Mouse (Mus musculus): ENCODE measurements around the gene Dnali1. TPM values are rescaled to one million over a fixed set of nuclear protein-coding genes. Genes with fewer than 3 reads are reported as not detected.
A peak's percentile ranks its signal among the peaks of the same experiment; 100 is the strongest.

Dnali1 gene
- polyA plus RNA-seq, 1 experiment from 2014 or later, result 0.10 TPM

GRCm38 (mm10) chr4:125057273-125057672 is 8.2 kb downstream of the Dnali1 start:
- no peaks in the 10 kb centered on the region for H3K27me3 ChIP-seq (ENCODE audit: control insufficient read depth, insufficient read depth, low read length)
- 41% methylated on average over 3 of the region's 3 CpGs for WGBS
- ATAC-seq (ENCODE audit: insufficient read depth, low FRiP score), result no peak
- H3K36me3 ChIP-seq (ENCODE audit: control insufficient read depth, insufficient read depth, low read length), result peaks cover 13% of the 10 kb centered on the region
- H3K9me3 ChIP-seq (replicated peaks; ENCODE audit: control insufficient read depth, low read length), result no peaks in the 10 kb centered on the region
- H3K4me3 ChIP-seq (replicated peaks; ENCODE audit: low read length), result no peak overlapping the region
- H3K4me2 ChIP-seq (ENCODE audit: low read depth, low read length), result no peak overlapping the region
- H3K27ac ChIP-seq (ENCODE audit: low read length), result no peak overlapping the region
- no peak overlapping the region for H3K9ac ChIP-seq (ENCODE audit: low read length)
- H3K4me1 ChIP-seq (ENCODE audit: control insufficient read depth, insufficient read depth, low read length), result peaks cover 4% of the 10 kb centered on the region

GRCm38 (mm10) chr4:125056476-125056875 is 9.0 kb downstream of the Dnali1 start:
- no peak for ATAC-seq (ENCODE audit: insufficient read depth, low FRiP score)
- no peak overlapping the region for H3K9ac ChIP-seq (ENCODE audit: low read length)
- no peaks in the 10 kb centered on the region for H3K9me3 ChIP-seq (replicated peaks; ENCODE audit: control insufficient read depth, low read length)
- H3K36me3 ChIP-seq (ENCODE audit: control insufficient read depth, insufficient read depth, low read length), result peaks cover 13% of the 10 kb centered on the region
- H3K4me3 ChIP-seq (replicated peaks; ENCODE audit: low read length), result no peak overlapping the region
- WGBS, result 87% methylated on average over 4 of the region's 4 CpGs
- no peaks in the 10 kb centered on the region for H3K27me3 ChIP-seq (ENCODE audit: control insufficient read depth, insufficient read depth, low read length)
- no peak overlapping the region for H3K4me2 ChIP-seq (ENCODE audit: low read depth, low read length)
- H3K27ac ChIP-seq (ENCODE audit: low read length), result no peak overlapping the region
- peaks cover 4% of the 10 kb centered on the region for H3K4me1 ChIP-seq (ENCODE audit: control insufficient read depth, insufficient read depth, low read length)

- H3K4me1 ChIP-seq (ENCODE audit: control insufficient read depth, insufficient read depth, low read length), result peaks cover 4% of the 10 kb centered on the region
- no peak overlapping the region for H3K9ac ChIP-seq (ENCODE audit: low read length)
- 89% methylated on average over 9 of the region's 9 CpGs for WGBS
- H3K4me3 ChIP-seq (replicated peaks; ENCODE audit: low read length), result no peak overlapping the region
- H3K36me3 ChIP-seq (ENCODE audit: control insufficient read depth, insufficient read depth, low read length), result peaks cover 13% of the 10 kb centered on the region
- H3K4me2 ChIP-seq (ENCODE audit: low read depth, low read length), result no peak overlapping the region
- ATAC-seq (ENCODE audit: insufficient read depth, low FRiP score), result no peak
- no peaks in the 10 kb centered on the region for H3K9me3 ChIP-seq (replicated peaks; ENCODE audit: control insufficient read depth, low read length)
- H3K27ac ChIP-seq (ENCODE audit: low read length), result no peak overlapping the region
- no peaks in the 10 kb centered on the region for H3K27me3 ChIP-seq (ENCODE audit: control insufficient read depth, insufficient read depth, low read length)
These were observed 10.1 kb downstream of the Dnali1 start for GRCm38 (mm10) chr4:125055385-125055784.

- H3K9me3 ChIP-seq (replicated peaks; ENCODE audit: control insufficient read depth, low read length), result no peaks in the 10 kb centered on the region
- H3K36me3 ChIP-seq (ENCODE audit: control insufficient read depth, insufficient read depth, low read length), result peaks cover 11% of the 10 kb centered on the region; the same call in 1 of the 2 replicates
- H3K27me3 ChIP-seq (ENCODE audit: control insufficient read depth, insufficient read depth, low read length), result no peaks in the 10 kb centered on the region
- H3K4me1 ChIP-seq (ENCODE audit: control insufficient read depth, insufficient read depth, low read length), result no peaks in the 10 kb centered on the region
- no peak overlapping the region for H3K4me2 ChIP-seq (ENCODE audit: low read depth, low read length)
- 86% methylated on average over 7 of the region's 7 CpGs for WGBS
- H3K4me3 ChIP-seq (replicated peaks; ENCODE audit: low read length), result no peak overlapping the region
- H3K9ac ChIP-seq (ENCODE audit: low read length), result no peak overlapping the region
- no peak for ATAC-seq (ENCODE audit: insufficient read depth, low FRiP score)
- no peak overlapping the region for H3K27ac ChIP-seq (ENCODE audit: low read length)
These were observed 21.0 kb downstream of the Dnali1 start for GRCm38 (mm10) chr4:125044454-125044853.

GRCm38 (mm10) chr4:125034341-125034740 is 31.2 kb downstream of the Dnali1 start:
- Histone ChIP-seq H3K27ac (ENCODE audit: low read length) (no peak overlapping the region), H3K36me3 (ENCODE audit: control insufficient read depth, insufficient read depth, low read length) (peaks cover 7% of the 10 kb centered on the region), H3K4me1 (ENCODE audit: control insufficient read depth, insufficient read depth, low read length) (peaks cover 12% of the 10 kb centered on the region), H3K9ac (ENCODE audit: low read length) (no peak overlapping the region), H3K27me3 (ENCODE audit: control insufficient read depth, insufficient read depth, low read length) (no peaks in the 10 kb centered on the region), H3K4me2 (ENCODE audit: low read depth, low read length) (no peak overlapping the region), H3K9me3 (replicated peaks; ENCODE audit: control insufficient read depth, low read length) (no peaks in the 10 kb centered on the region), H3K4me3 (replicated peaks; ENCODE audit: low read length) (no peak overlapping the region)
- no peak for ATAC-seq (ENCODE audit: insufficient read depth, low FRiP score)
- WGBS, result 87% methylated on average over 4 of the region's 4 CpGs

GRCm38 (mm10) chr4:125029891-125030614 is 35.5 kb downstream of the Dnali1 start:
- Histone ChIP-seq H3K27ac (ENCODE audit: low read length) (peak overlapping the region; percentile 64), H3K9ac (ENCODE audit: low read length) (peak overlapping the region; percentile 92), H3K36me3 (ENCODE audit: control insufficient read depth, insufficient read depth, low read length) (peaks cover 1% of the 10 kb centered on the region), H3K4me2 (ENCODE audit: low read depth, low read length) (peak overlapping the region; percentile 96), H3K4me3 (replicated peaks; ENCODE audit: low read length) (peak overlapping the region; percentile 99), H3K27me3 (ENCODE audit: control insufficient read depth, insufficient read depth, low read length) (no peaks in the 10 kb centered on the region), H3K4me1 (ENCODE audit: control insufficient read depth, insufficient read depth, low read length) (peaks cover 12% of the 10 kb centered on the region), H3K9me3 (replicated peaks; ENCODE audit: control insufficient read depth, low read length) (no peaks in the 10 kb centered on the region)
- under 1% methylated on average over 50 of the region's 50 CpGs for WGBS
- peak; percentile 97 for ATAC-seq (ENCODE audit: insufficient read depth, low FRiP score)

- no peak overlapping the region for H3K27ac ChIP-seq (ENCODE audit: low read length)
These were observed 44.5 kb downstream of the Dnali1 start for GRCm38 (mm10) chr4:125020780-125021538.

GRCm38 (mm10) chr4:125017431-125017830 is 48.1 kb downstream of the Dnali1 start:
- no peak for ATAC-seq (ENCODE audit: insufficient read depth, low FRiP score)
- Histone ChIP-seq H3K27me3 (ENCODE audit: control insufficient read depth, insufficient read depth, low read length) (peaks cover 4% of the 10 kb centered on the region; the same call in 1 of the 2 replicates), H3K9ac (ENCODE audit: low read length) (no peak overlapping the region), H3K4me3 (replicated peaks; ENCODE audit: low read length) (no peak overlapping the region), H3K9me3 (replicated peaks; ENCODE audit: control insufficient read depth, low read length) (no peaks in the 10 kb centered on the region), H3K27ac (ENCODE audit: low read length) (no peak overlapping the region), H3K4me2 (ENCODE audit: low read depth, low read length) (no peak overlapping the region), H3K4me1 (ENCODE audit: control insufficient read depth, insufficient read depth, low read length) (no peaks in the 10 kb centered on the region), H3K36me3 (ENCODE audit: control insufficient read depth, insufficient read depth, low read length) (no peaks in the 10 kb centered on the region)
- WGBS, result 62% methylated on average over 11 of the region's 11 CpGs

More at GRCm38 (mm10) chr4:125020780-125021538, 44.5 kb downstream of the Dnali1 start:
- no peak for ATAC-seq (ENCODE audit: insufficient read depth, low FRiP score)
- H3K27me3 ChIP-seq (ENCODE audit: control insufficient read depth, insufficient read depth, low read length), result no peaks in the 10 kb centered on the region
- WGBS, result 30% methylated on average over 11 of the region's 11 CpGs
- H3K36me3 ChIP-seq (ENCODE audit: control insufficient read depth, insufficient read depth, low read length), result no peaks in the 10 kb centered on the region
- no peaks in the 10 kb centered on the region for H3K9me3 ChIP-seq (replicated peaks; ENCODE audit: control insufficient read depth, low read length)
- H3K4me1 ChIP-seq (ENCODE audit: control insufficient read depth, insufficient read depth, low read length), result no peaks in the 10 kb centered on the region
- no peak overlapping the region for H3K9ac ChIP-seq (ENCODE audit: low read length)
- no peak overlapping the region for H3K4me3 ChIP-seq (replicated peaks; ENCODE audit: low read length)
- no peak overlapping the region for H3K4me2 ChIP-seq (ENCODE audit: low read depth, low read length)

All from stomach, embryonic 16.5 days (tissue).